Comparison of ENCODE assay signal across 24 mouse cellular contexts in genomic region chr4:55609214-55609613, GRCm38 (mm10).
"Had no signal": no experiment of that assay in that cellular context is flagged by ENCODE, and none has a peak within 500 bp of the region (broad histone marks: within the 10 kb centered on the region; RNA-seq: fewer than 3 reads in every experiment).

No protein-coding gene starts in this region.

- ATAC-seq: hindbrain, embryonic 16.5 days; inflammation-experienced regulatory T-cells, adult 6 months had no signal

- H3K9ac ChIP-seq: heart, embryonic 12.5 days; hindbrain, embryonic 12.5 days; hindbrain, embryonic 14.5 days; limb, embryonic 12.5 days had no signal

- H3K4me3 ChIP-seq: gastrocnemius, adult 2 months; heart, embryonic 10.5 days; heart, embryonic 12.5 days; hindbrain, embryonic 10.5 days; hindbrain, embryonic 12.5 days; layer of hippocampus, adult 2 months; left cerebral cortex, adult 2 months; limb, embryonic 10.5 days; limb, embryonic 12.5 days had no signal

- H3K27ac ChIP-seq: gastrocnemius, adult 2 months; heart, embryonic 10.5 days; hindbrain, embryonic 10.5 days; hindbrain, embryonic 12.5 days; hindbrain, embryonic 14.5 days; layer of hippocampus, adult 2 months; left cerebral cortex, adult 2 months; limb, embryonic 10.5 days; limb, embryonic 12.5 days had no signal

- H3K4me2 ChIP-seq: heart, embryonic 12.5 days; hindbrain, embryonic 12.5 days; hindbrain, embryonic 14.5 days; limb, embryonic 12.5 days; liver, embryonic 11.5 days had no signal

- H3K36me3 ChIP-seq: heart, embryonic 10.5 days; heart, embryonic 12.5 days; hindbrain, embryonic 10.5 days; hindbrain, embryonic 12.5 days; limb, embryonic 10.5 days; limb, embryonic 12.5 days had no signal

- H3K4me1 ChIP-seq: heart, embryonic 10.5 days; heart, embryonic 12.5 days; hindbrain, embryonic 10.5 days; hindbrain, embryonic 12.5 days; limb, embryonic 10.5 days; limb, embryonic 12.5 days had no signal

- H3K27me3 ChIP-seq: heart, embryonic 12.5 days; hindbrain, embryonic 12.5 days; limb, embryonic 12.5 days had no signal

- H3K9me3 ChIP-seq: heart, embryonic 10.5 days; heart, embryonic 12.5 days; hindbrain, embryonic 10.5 days; hindbrain, embryonic 12.5 days; limb, embryonic 10.5 days; limb, embryonic 12.5 days had no signal

- DNase-seq: gastrocnemius, adult 2 months; gastrocnemius, postnatal 10 days; gastrocnemius, postnatal 25 days; heart, adult 18-20 months; heart, postnatal 10 days; heart, postnatal 4 days; kidney, adult 18-20 months; kidney, adult 8-10 months; kidney, postnatal 10 days; kidney, postnatal 25 days; kidney, postnatal 4 days; liver had no signal
